Mouse (Mus musculus): ENCODE measurements around the gene Agr2. TPM values are rescaled to one million over a fixed set of nuclear protein-coding genes. Genes with fewer than 3 reads are reported as not detected.
A peak's percentile ranks its signal among the peaks of the same experiment; 100 is the strongest.

Agr2 gene
- polyA plus RNA-seq, 1 experiment: not detected

GRCm38 (mm10) chr12:36008364-36009047 is 15.8 kb downstream of the Agr2 start:
- Histone ChIP-seq H3K27ac (ENCODE audit: insufficient read depth, low read length) (no peak overlapping the region), H3K4me3 (replicated peaks; ENCODE audit: insufficient read depth, low read depth, low read length) (no peak overlapping the region), H3K27me3 (ENCODE audit: control insufficient read depth, insufficient read depth, low read length) (no peaks in the 10 kb centered on the region), H3K4me1 (ENCODE audit: control insufficient read depth, insufficient read depth, low read length) (no peaks in the 10 kb centered on the region)
- WGBS: 51% methylated on average over 6 of the region's 6 CpGs
- no peak for DNase-seq
- TF ChIP-seq POLR2A (IDR thresholded peaks at IDR 0.05; ENCODE audit: borderline replicate concordance, insufficient read depth, low read length) (no peak), CTCF (IDR thresholded peaks at IDR 0.05; ENCODE audit: borderline replicate concordance, insufficient read depth, low read depth, low read length) (no peak)

GRCm38 (mm10) chr12:36013216-36013910 is 20.7 kb downstream of the Agr2 start:
- Histone ChIP-seq H3K4me1 (ENCODE audit: control insufficient read depth, insufficient read depth, low read length) (no peaks in the 10 kb centered on the region), H3K27ac (ENCODE audit: insufficient read depth, low read length) (no peak overlapping the region), H3K4me3 (replicated peaks; ENCODE audit: insufficient read depth, low read depth, low read length) (no peak overlapping the region), H3K27me3 (ENCODE audit: control insufficient read depth, insufficient read depth, low read length) (no peaks in the 10 kb centered on the region)
- TF ChIP-seq POLR2A (IDR thresholded peaks at IDR 0.05; ENCODE audit: borderline replicate concordance, insufficient read depth, low read length): no peak
- no peak for TF ChIP-seq CTCF (IDR thresholded peaks at IDR 0.05; ENCODE audit: borderline replicate concordance, insufficient read depth, low read depth, low read length)
- 74% methylated on average over 7 of the region's 7 CpGs for WGBS
- DNase-seq: no peak

- DNase-seq: no peak
- Histone ChIP-seq H3K27me3 (ENCODE audit: control insufficient read depth, insufficient read depth, low read length) (no peaks in the 10 kb centered on the region), H3K27ac (ENCODE audit: insufficient read depth, low read length) (no peak overlapping the region), H3K4me1 (ENCODE audit: control insufficient read depth, insufficient read depth, low read length) (peaks cover 1% of the 10 kb centered on the region; the same call in 1 of the 2 replicates), H3K4me3 (replicated peaks; ENCODE audit: insufficient read depth, low read depth, low read length) (no peak overlapping the region)
- WGBS: 57% methylated on average over 2 of the region's 2 CpGs
- TF ChIP-seq POLR2A (IDR thresholded peaks at IDR 0.05; ENCODE audit: borderline replicate concordance, insufficient read depth, low read length) (no peak), CTCF (IDR thresholded peaks at IDR 0.05; ENCODE audit: borderline replicate concordance, insufficient read depth, low read depth, low read length) (no peak)
Observed at GRCm38 (mm10) chr12:36017791-36018190, 25.1 kb downstream of the Agr2 start.

- TF ChIP-seq POLR2A (IDR thresholded peaks at IDR 0.05; ENCODE audit: borderline replicate concordance, insufficient read depth, low read length) (no peak), CTCF (IDR thresholded peaks at IDR 0.05; ENCODE audit: borderline replicate concordance, insufficient read depth, low read depth, low read length) (no peak)
- DNase-seq: no peak
- H3K4me3 ChIP-seq (replicated peaks; ENCODE audit: insufficient read depth, low read depth, low read length): no peak overlapping the region
- 86% methylated on average over 4 of the region's 4 CpGs for WGBS
- no peak overlapping the region for H3K27ac ChIP-seq (ENCODE audit: insufficient read depth, low read length)
- H3K27me3 ChIP-seq (ENCODE audit: control insufficient read depth, insufficient read depth, low read length): no peaks in the 10 kb centered on the region
- peaks cover 8% of the 10 kb centered on the region for H3K4me1 ChIP-seq (ENCODE audit: control insufficient read depth, insufficient read depth, low read length)
Observed at GRCm38 (mm10) chr12:36019572-36019971, 26.9 kb downstream of the Agr2 start.

- Histone ChIP-seq H3K27me3 (ENCODE audit: control insufficient read depth, insufficient read depth, low read length) (no peaks in the 10 kb centered on the region), H3K4me1 (ENCODE audit: control insufficient read depth, insufficient read depth, low read length) (peaks cover 8% of the 10 kb centered on the region)
- WGBS: 93% methylated on average over 3 of the region's 3 CpGs
Observed at GRCm38 (mm10) chr12:36020081-36020480, 27.4 kb downstream of the Agr2 start.

GRCm38 (mm10) chr12:36020710-36021109 is 28.0 kb downstream of the Agr2 start:
- WGBS: 65% methylated on average over 2 of the region's 2 CpGs
- no peak overlapping the region for H3K4me3 ChIP-seq (replicated peaks; ENCODE audit: insufficient read depth, low read depth, low read length)
- DNase-seq: no peak
- H3K4me1 ChIP-seq (ENCODE audit: control insufficient read depth, insufficient read depth, low read length): peaks cover 8% of the 10 kb centered on the region
- TF ChIP-seq CTCF (IDR thresholded peaks at IDR 0.05; ENCODE audit: borderline replicate concordance, insufficient read depth, low read depth, low read length): no peak
- TF ChIP-seq POLR2A (IDR thresholded peaks at IDR 0.05; ENCODE audit: borderline replicate concordance, insufficient read depth, low read length): no peak
- no peaks in the 10 kb centered on the region for H3K27me3 ChIP-seq (ENCODE audit: control insufficient read depth, insufficient read depth, low read length)
- H3K27ac ChIP-seq (ENCODE audit: insufficient read depth, low read length): no peak overlapping the region

More at GRCm38 (mm10) chr12:36020081-36020480, 27.4 kb downstream of the Agr2 start:
- Histone ChIP-seq H3K4me3 (replicated peaks; ENCODE audit: insufficient read depth, low read depth, low read length) (no peak overlapping the region), H3K27ac (ENCODE audit: insufficient read depth, low read length) (no peak overlapping the region)
- TF ChIP-seq CTCF (IDR thresholded peaks at IDR 0.05; ENCODE audit: borderline replicate concordance, insufficient read depth, low read depth, low read length) (no peak), POLR2A (IDR thresholded peaks at IDR 0.05; ENCODE audit: borderline replicate concordance, insufficient read depth, low read length) (no peak)
- no peak for DNase-seq

GRCm38 (mm10) chr12:36026126-36026525 is 33.4 kb downstream of the Agr2 start:
- 89% methylated on average over 4 of the region's 4 CpGs for WGBS
- TF ChIP-seq CTCF (IDR thresholded peaks at IDR 0.05; ENCODE audit: borderline replicate concordance, insufficient read depth, low read depth, low read length): no peak
- TF ChIP-seq POLR2A (IDR thresholded peaks at IDR 0.05; ENCODE audit: borderline replicate concordance, insufficient read depth, low read length): no peak
- Histone ChIP-seq H3K27me3 (ENCODE audit: control insufficient read depth, insufficient read depth, low read length) (no peaks in the 10 kb centered on the region), H3K4me1 (ENCODE audit: control insufficient read depth, insufficient read depth, low read length) (peaks cover 10% of the 10 kb centered on the region), H3K27ac (ENCODE audit: insufficient read depth, low read length) (no peak overlapping the region), H3K4me3 (replicated peaks; ENCODE audit: insufficient read depth, low read depth, low read length) (no peak overlapping the region)
- DNase-seq: no peak

- 71% methylated on average over 2 of the region's 2 CpGs for WGBS
- DNase-seq: peak in 1 of 2 experiments; percentile 49
- Histone ChIP-seq H3K27ac (ENCODE audit: insufficient read depth, low read length) (no peak overlapping the region), H3K27me3 (ENCODE audit: control insufficient read depth, insufficient read depth, low read length) (no peaks in the 10 kb centered on the region), H3K4me3 (replicated peaks; ENCODE audit: insufficient read depth, low read depth, low read length) (no peak overlapping the region), H3K4me1 (ENCODE audit: control insufficient read depth, insufficient read depth, low read length) (peaks cover 10% of the 10 kb centered on the region)
- no peak for TF ChIP-seq POLR2A (IDR thresholded peaks at IDR 0.05; ENCODE audit: borderline replicate concordance, insufficient read depth, low read length)
- TF ChIP-seq CTCF (IDR thresholded peaks at IDR 0.05; ENCODE audit: borderline replicate concordance, insufficient read depth, low read depth, low read length): no peak
Observed at GRCm38 (mm10) chr12:36027171-36027570, 34.5 kb downstream of the Agr2 start.

All from cerebellum, adult 2 months (tissue).